Mouse (Mus musculus) hindbrain, embryonic 10.5 days (tissue): Measurements from ENCODE around the gene Tomm5. TPM values are rescaled to one million over a fixed set of nuclear protein-coding genes. Genes with fewer than 3 reads are reported as not detected.
A peak's percentile ranks its signal among the peaks of the same experiment; 100 is the strongest.

Experiments
- DNase-seq: peaks from one replicate; pipeline ENCODE4 v3.0.0-alpha.2; 2017; ENCODE audit warnings: low spot score
- H3K27ac ChIP-seq: fragments of 300-500 bp; sonication (generic); 2 replicates; pipeline ENCODE4 v1.5.1; 2016; ENCODE audit warnings: mild to moderate bottlenecking, moderate library complexity
- H3K27me3 ChIP-seq: fragments of 300-500 bp; sonication (generic); 2 replicates; pipeline ENCODE4 v1.6.1; 2016; ENCODE audit warnings: mild to moderate bottlenecking; ENCODE audit not compliant: poor library complexity, insufficient read depth, severe bottlenecking
- H3K36me3 ChIP-seq: fragments of 300-500 bp; sonication (generic); 2 replicates; pipeline ENCODE4 v1.6.1; 2016; ENCODE audit warnings: mild to moderate bottlenecking, moderate library complexity
- H3K4me1 ChIP-seq: fragments of 300-500 bp; sonication (generic); replicated peaks from 2 replicates; pipeline ENCODE4 v1.6.1; 2016; ENCODE audit warnings: mild to moderate bottlenecking
- H3K4me3 ChIP-seq: fragments of 300-500 bp; sonication (generic); 2 replicates; pipeline ENCODE4 v1.5.1; 2016; ENCODE audit warnings: mild to moderate bottlenecking, moderate library complexity
- H3K9me3 ChIP-seq: fragments of 300-500 bp; sonication (generic); 2 replicates; pipeline ENCODE4 v1.6.1; 2016; ENCODE audit warnings: mild to moderate bottlenecking, moderate library complexity
- WGBS: fragments of 180-500 bp; shearing (Covaris S2); methylation state at CpG from one replicate; pipeline ENCODE4 v1.1.7; 2016; 5-methylcytosine and 5-hydroxymethylcytosine counted together
- polyA plus RNA-seq: library from polyadenylated mRNA; unstranded; fragments of >200 nt; fragmentation: Nextera tagmentation; extraction: Ambion mirVana; gene quantifications from 2 replicates; pipeline ENCODE4 v1.2.1, GENCODE M21; 2016

The Tomm5 gene
- 204 and 213 TPM in 2 replicates for polyA plus RNA-seq

- Histone ChIP-seq H3K27me3 (no peaks in the 10 kb centered on the region), H3K4me1 (peaks cover 18% of the 10 kb centered on the region), H3K4me3 (peak within 1 kb of the TSS; percentile 100), H3K27ac (peak within 1 kb of the TSS; percentile 90), H3K9me3 (no peaks in the 10 kb centered on the region), H3K36me3 (peaks cover 31% of the 10 kb centered on the region)
- DNase-seq: peak; percentile 89
- WGBS: under 1% methylated on average over 39 of the region's 39 CpGs
Measured at GRCm38 (mm10) chr4:45107601-45108277, at the start of gene Tomm5. Gene Tomm5 (minus strand): TSS chr4:45108114.

- 85% methylated on average over 3 of the region's 3 CpGs for WGBS
- H3K36me3 ChIP-seq: no peaks in the 10 kb centered on the region
- no peaks in the 10 kb centered on the region for H3K4me1 ChIP-seq
- no peak overlapping the region for H3K4me3 ChIP-seq
- H3K27me3 ChIP-seq: no peaks in the 10 kb centered on the region
- no peak for DNase-seq
- no peaks in the 10 kb centered on the region for H3K9me3 ChIP-seq
- no peak overlapping the region for H3K27ac ChIP-seq
Measured at GRCm38 (mm10) chr4:45156433-45156832, 48.5 kb upstream of the Tomm5 start.

GRCm38 (mm10) chr4:45143005-45143404, 35.1 kb upstream of the Tomm5 start:
- DNase-seq: no peak
- H3K4me3 ChIP-seq: no peak overlapping the region
- 82% methylated on average over 8 of the region's 8 CpGs for WGBS
- H3K9me3 ChIP-seq: no peaks in the 10 kb centered on the region
- no peaks in the 10 kb centered on the region for H3K27me3 ChIP-seq
- no peaks in the 10 kb centered on the region for H3K36me3 ChIP-seq
- no peak overlapping the region for H3K27ac ChIP-seq
- H3K4me1 ChIP-seq: peaks cover 21% of the 10 kb centered on the region

- WGBS: 48% methylated on average over 11 of the region's 11 CpGs
- Histone ChIP-seq H3K27me3 (no peaks in the 10 kb centered on the region), H3K4me3 (no peak overlapping the region), H3K27ac (no peak overlapping the region), H3K36me3 (no peaks in the 10 kb centered on the region), H3K4me1 (peaks cover 25% of the 10 kb centered on the region), H3K9me3 (no peaks in the 10 kb centered on the region)
- peak; percentile 9 for DNase-seq
Measured at GRCm38 (mm10) chr4:45142411-45142810, 34.5 kb upstream of the Tomm5 start.

- 77% methylated on average over 5 of the region's 5 CpGs for WGBS
- Histone ChIP-seq H3K4me1 (peaks cover 25% of the 10 kb centered on the region), H3K36me3 (no peaks in the 10 kb centered on the region), H3K27me3 (no peaks in the 10 kb centered on the region), H3K27ac (no peak overlapping the region), H3K9me3 (no peaks in the 10 kb centered on the region), H3K4me3 (no peak overlapping the region)
- DNase-seq: no peak
Measured at GRCm38 (mm10) chr4:45141835-45142234, 33.9 kb upstream of the Tomm5 start.

- Histone ChIP-seq H3K27ac (no peak overlapping the region), H3K36me3 (no peaks in the 10 kb centered on the region), H3K4me3 (no peak overlapping the region), H3K9me3 (no peaks in the 10 kb centered on the region), H3K4me1 (peaks cover 18% of the 10 kb centered on the region), H3K27me3 (no peaks in the 10 kb centered on the region)
- WGBS: 61% methylated on average over 4 of the region's 4 CpGs
- no peak for DNase-seq
Measured at GRCm38 (mm10) chr4:45137636-45138035, 29.7 kb upstream of the Tomm5 start.

- H3K27ac ChIP-seq: no peak overlapping the region
- H3K27me3 ChIP-seq: no peaks in the 10 kb centered on the region
- no peak overlapping the region for H3K4me3 ChIP-seq
- DNase-seq: no peak
- WGBS: 87% methylated on average over 8 of the region's 8 CpGs
- no peaks in the 10 kb centered on the region for H3K36me3 ChIP-seq
- peaks cover 8% of the 10 kb centered on the region; the same call in 1 of the 2 replicates for H3K4me1 ChIP-seq
- H3K9me3 ChIP-seq: no peaks in the 10 kb centered on the region
Measured at GRCm38 (mm10) chr4:45134471-45134870, 26.6 kb upstream of the Tomm5 start.

- Histone ChIP-seq H3K27me3 (no peaks in the 10 kb centered on the region), H3K4me1 (peaks cover 9% of the 10 kb centered on the region; the same call in 1 of the 2 replicates), H3K4me3 (no peak overlapping the region), H3K9me3 (no peaks in the 10 kb centered on the region), H3K27ac (no peak overlapping the region), H3K36me3 (no peaks in the 10 kb centered on the region)
- DNase-seq: no peak
- WGBS: 71% methylated on average over 4 of the region's 4 CpGs
Measured at GRCm38 (mm10) chr4:45131021-45131420, 23.1 kb upstream of the Tomm5 start.

GRCm38 (mm10) chr4:45121311-45121710, 13.4 kb upstream of the Tomm5 start:
- DNase-seq: no peak
- no peaks in the 10 kb centered on the region for H3K4me1 ChIP-seq
- no peaks in the 10 kb centered on the region for H3K36me3 ChIP-seq
- H3K27ac ChIP-seq: no peak overlapping the region
- H3K9me3 ChIP-seq: no peaks in the 10 kb centered on the region
- no peaks in the 10 kb centered on the region for H3K27me3 ChIP-seq
- no peak overlapping the region for H3K4me3 ChIP-seq
- 91% methylated on average over 11 of the region's 11 CpGs for WGBS

- no peak for DNase-seq
- H3K4me1 ChIP-seq: peaks cover 18% of the 10 kb centered on the region
- WGBS: 73% methylated on average over 8 of the region's 8 CpGs
- no peaks in the 10 kb centered on the region for H3K27me3 ChIP-seq
- H3K9me3 ChIP-seq: no peaks in the 10 kb centered on the region
- H3K4me3 ChIP-seq: peak overlapping the region; percentile 100
- H3K36me3 ChIP-seq: peaks cover 22% of the 10 kb centered on the region
- no peak overlapping the region for H3K27ac ChIP-seq
Measured at GRCm38 (mm10) chr4:45108456-45109110, 669 bp upstream of the Tomm5 start.

- Histone ChIP-seq H3K4me1 (peaks cover 18% of the 10 kb centered on the region), H3K9me3 (no peaks in the 10 kb centered on the region), H3K36me3 (peaks cover 37% of the 10 kb centered on the region), H3K27me3 (no peaks in the 10 kb centered on the region), H3K4me3 (peak overlapping the region; percentile 100), H3K27ac (peak overlapping the region; percentile 90; the same call in 1 of the 2 replicates)
- DNase-seq: no peak
- WGBS: 6% methylated on average over 4 of the region's 4 CpGs
Measured at GRCm38 (mm10) chr4:45107066-45107465, 848 bp downstream of the Tomm5 start.

GRCm38 (mm10) chr4:45106409-45106808, 1.5 kb downstream of the Tomm5 start:
- no peak for DNase-seq
- Histone ChIP-seq H3K4me3 (peak overlapping the region; percentile 100), H3K27ac (no peak overlapping the region), H3K9me3 (no peaks in the 10 kb centered on the region), H3K36me3 (peaks cover 40% of the 10 kb centered on the region), H3K27me3 (no peaks in the 10 kb centered on the region), H3K4me1 (peaks cover 18% of the 10 kb centered on the region)
- WGBS: 68% methylated on average over 5 of the region's 5 CpGs

GRCm38 (mm10) chr4:45097198-45097872, 10.6 kb downstream of the Tomm5 start:
- WGBS: 27% methylated on average over 7 of the region's 7 CpGs
- no peaks in the 10 kb centered on the region for H3K4me1 ChIP-seq

More at GRCm38 (mm10) chr4:45097198-45097872, 10.6 kb downstream of the Tomm5 start:
- no peaks in the 10 kb centered on the region for H3K27me3 ChIP-seq
- no peak overlapping the region for H3K27ac ChIP-seq
- peak; percentile 80 for DNase-seq
- peaks cover 9% of the 10 kb centered on the region for H3K36me3 ChIP-seq
- no peaks in the 10 kb centered on the region for H3K9me3 ChIP-seq
- H3K4me3 ChIP-seq: no peak overlapping the region
